Mouse (Mus musculus) layer of hippocampus, adult 2 months (tissue): ENCODE data around the gene Ffar2. TPM values are rescaled to one million over a fixed set of nuclear protein-coding genes. Genes with fewer than 3 reads are reported as not detected.

Experiments
- DNase-seq, 2 experiments: peaks; one replicate each; pipeline ENCODE4 v3.0.0; 2022; ENCODE audit warnings: low spot score in 2 of 2
- H3K27ac ChIP-seq: fragments of 200-600 bp; 2 replicates; pipeline ENCODE4 v1.8.1; 2022
- H3K4me3 ChIP-seq: fragments of 200-600 bp; 2 replicates; pipeline ENCODE4 v1.8.1; 2022; ENCODE audit warnings: mild to moderate bottlenecking
- CTCF ChIP-seq: fragments of 200-600 bp; conservative IDR thresholded peaks from 2 replicates; pipeline ENCODE4 v1.8.1; 2022; ENCODE audit warnings: antibody characterized with exemption, mild to moderate bottlenecking, moderate library complexity
- total RNA-seq, 2 experiments: library from RNA; stranded (reverse); gene quantifications; 2 replicates each; pipeline ENCODE4 v1.2.3; 2021

The Ffar2 gene
- total RNA-seq, 2 experiments from 2014 or later: not detected

GRCm38 (mm10) chr7:30811757-30812290 is 11.8 kb downstream of the Ffar2 start:
- DNase-seq: peak in 1 of 2 experiments; percentile 12
- Histone ChIP-seq H3K4me3 (no peak overlapping the region), H3K27ac (no peak overlapping the region)
- no peak for TF ChIP-seq CTCF

- H3K27ac ChIP-seq: no peak overlapping the region
- TF ChIP-seq CTCF: peak; percentile 58
- no peak for DNase-seq
- H3K4me3 ChIP-seq: no peak overlapping the region
These were observed 13.3 kb downstream of the Ffar2 start for GRCm38 (mm10) chr7:30810319-30810718.

DNA sequence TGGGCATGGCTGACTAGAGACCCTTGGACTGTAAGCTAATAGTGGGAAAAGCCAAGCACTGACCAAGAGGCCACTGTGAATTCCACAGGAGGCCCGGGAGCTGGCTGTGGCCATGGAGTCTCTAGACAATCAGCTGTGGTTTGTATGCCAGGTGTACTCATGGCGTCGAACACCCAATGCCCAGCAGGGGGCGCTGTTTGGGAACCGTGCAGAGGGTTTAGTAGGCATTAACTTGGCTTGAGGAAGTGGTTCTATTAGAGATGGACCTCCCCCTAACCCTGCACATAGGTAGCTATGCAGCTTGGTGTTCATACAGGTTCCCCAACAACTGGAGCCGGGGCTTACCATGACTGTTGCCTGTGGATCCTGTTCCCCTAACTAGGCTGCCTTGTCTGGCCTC is 17.7 kb downstream of the Ffar2 start:
- DNase-seq: no peak
- peak; percentile 67 for TF ChIP-seq CTCF
- Histone ChIP-seq H3K27ac (no peak overlapping the region), H3K4me3 (no peak overlapping the region)

GRCm38 (mm10) chr7:30804026-30804715 is 19.4 kb downstream of the Ffar2 start:
- H3K27ac ChIP-seq: no peak overlapping the region
- no peak for TF ChIP-seq CTCF
- no peak for DNase-seq
- H3K4me3 ChIP-seq: no peak overlapping the region

GRCm38 (mm10) chr7:30803256-30803655 is 20.3 kb downstream of the Ffar2 start:
- H3K27ac ChIP-seq: no peak overlapping the region
- H3K4me3 ChIP-seq: no peak overlapping the region
- DNase-seq: no peak
- TF ChIP-seq CTCF: no peak

- no peak for DNase-seq
- TF ChIP-seq CTCF: peak; percentile 35
- H3K27ac ChIP-seq: no peak overlapping the region
- H3K4me3 ChIP-seq: no peak overlapping the region
These were observed 22.9 kb downstream of the Ffar2 start for GRCm38 (mm10) chr7:30800653-30801052.

GRCm38 (mm10) chr7:30796790-30797189 is 26.8 kb downstream of the Ffar2 start:
- Histone ChIP-seq H3K27ac (no peak overlapping the region), H3K4me3 (no peak overlapping the region)
- peak; percentile 28 to 51 for DNase-seq
- no peak for TF ChIP-seq CTCF

GRCm38 (mm10) chr7:30794921-30795320 is 28.7 kb downstream of the Ffar2 start:
- TF ChIP-seq CTCF: no peak
- no peak for DNase-seq
- Histone ChIP-seq H3K27ac (no peak overlapping the region), H3K4me3 (no peak overlapping the region)

DNA sequence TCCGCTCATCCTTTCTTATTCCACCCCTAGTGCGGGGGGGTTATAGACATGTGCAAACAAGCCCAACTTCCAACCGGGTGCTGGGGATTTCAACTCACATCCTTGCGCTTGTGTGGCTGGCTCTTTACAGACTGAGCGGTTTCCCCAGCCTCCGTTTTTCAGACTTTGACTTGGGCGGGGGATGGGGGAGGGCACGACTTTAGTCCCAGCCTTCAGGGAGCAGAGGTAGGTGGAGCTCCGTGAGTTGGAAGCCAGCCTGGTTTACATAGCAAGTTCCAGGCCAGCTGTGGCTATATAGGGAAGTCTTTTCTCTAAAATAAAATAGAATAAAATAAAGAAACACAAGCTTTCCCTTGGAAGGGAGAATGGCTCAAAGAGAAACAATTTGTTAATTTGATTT is 31.7 kb downstream of the Ffar2 start:
- H3K27ac ChIP-seq: no peak overlapping the region
- no peak for TF ChIP-seq CTCF
- H3K4me3 ChIP-seq: no peak overlapping the region
- no peak for DNase-seq

DNA sequence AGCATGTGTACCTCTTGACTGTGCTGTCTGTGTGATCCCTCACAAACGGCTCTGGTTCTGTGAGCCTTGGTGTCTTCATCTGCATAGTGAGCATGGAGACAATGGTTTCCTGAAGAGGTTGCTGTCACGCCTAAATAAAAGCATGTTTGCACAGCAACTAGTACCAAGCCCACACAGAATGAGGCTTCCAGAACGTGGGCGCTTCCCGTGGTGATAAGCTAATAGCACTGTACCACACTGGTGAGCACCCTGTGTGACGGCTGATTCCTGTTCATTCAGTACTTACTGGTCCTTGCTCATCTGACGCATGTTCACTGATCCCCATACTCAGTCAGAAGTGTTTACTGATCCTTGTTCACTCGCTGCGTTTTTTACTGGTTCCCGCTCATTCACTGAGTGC is 33.4 kb downstream of the Ffar2 start:
- DNase-seq: peak; percentile 20 to 23
- no peak overlapping the region for H3K27ac ChIP-seq
- no peak for TF ChIP-seq CTCF
- H3K4me3 ChIP-seq: no peak overlapping the region

GRCm38 (mm10) chr7:30787377-30788022 is 36.1 kb downstream of the Ffar2 start, which contains the start of gene Krtdap:
Gene Krtdap, plus strand, starts transcription at chr7:30787896.
- Histone ChIP-seq H3K27ac (no peak within 1 kb of the TSS), H3K4me3 (no peak within 1 kb of the TSS)
- no peak for TF ChIP-seq CTCF
- DNase-seq: no peak

DNA sequence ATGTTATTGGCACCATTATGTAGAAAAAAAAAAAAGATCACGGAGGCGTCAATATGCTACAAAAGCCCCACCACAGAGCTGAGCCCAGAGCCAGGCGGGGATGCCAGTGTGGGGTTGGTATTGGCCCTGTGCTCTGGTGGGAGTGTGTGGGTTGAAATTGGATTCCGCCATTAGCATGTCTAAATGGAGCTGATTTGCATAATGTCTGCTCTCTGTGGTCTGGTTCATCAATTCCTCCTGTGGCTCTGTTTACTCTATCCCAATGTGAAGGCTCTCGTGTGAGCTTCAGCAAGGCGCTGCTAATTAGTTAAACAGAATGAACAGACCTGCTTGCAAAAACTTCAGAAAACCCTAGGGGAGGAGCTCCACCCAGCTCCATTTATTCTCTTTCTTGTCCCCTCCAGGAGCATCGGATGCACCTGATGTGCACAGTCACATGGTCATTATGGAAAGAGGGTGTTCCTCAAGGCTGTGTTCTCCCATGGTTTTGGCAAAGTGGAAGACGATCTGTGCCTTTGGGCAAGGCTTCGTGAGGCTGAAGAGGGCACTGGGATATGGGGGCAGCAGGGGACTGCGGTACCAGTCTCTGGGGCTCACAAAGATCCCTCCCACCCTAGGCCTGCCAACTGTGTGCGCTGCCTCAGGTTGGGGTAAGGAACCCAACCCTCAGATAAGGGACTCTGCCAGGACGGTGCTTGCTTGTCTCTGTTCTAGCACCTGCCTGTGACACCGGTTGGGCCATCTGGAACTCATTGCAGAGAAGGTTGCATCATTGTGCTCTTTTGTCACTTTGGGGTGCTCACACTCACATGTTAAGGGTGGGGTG is 37.6 kb downstream of the Ffar2 start:
- peak; percentile 55 to 77 for DNase-seq
- H3K27ac ChIP-seq: no peak overlapping the region

DNA sequence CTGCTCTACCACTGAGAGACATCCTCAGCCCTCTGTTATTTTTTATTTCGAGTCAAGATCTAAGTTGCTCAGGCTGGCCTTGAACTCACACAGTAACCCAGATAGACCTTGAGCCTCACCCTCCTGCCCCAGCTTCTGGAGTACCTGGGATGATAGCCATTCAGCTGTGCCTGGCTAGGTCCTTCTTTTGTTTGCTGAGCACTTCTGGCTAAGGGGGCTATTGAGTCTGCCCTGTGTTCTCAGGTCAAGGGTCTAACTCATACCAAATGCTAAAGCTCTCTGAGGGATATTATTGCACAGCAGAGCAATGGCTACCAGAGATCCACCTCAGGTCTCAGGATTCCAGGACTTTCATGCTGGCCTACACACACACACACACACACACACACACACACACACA is 38.4 kb downstream of the Ffar2 start:
- no peak overlapping the region for H3K4me3 ChIP-seq
- H3K27ac ChIP-seq: no peak overlapping the region
- DNase-seq: no peak
- TF ChIP-seq CTCF: no peak

More for the DNA sequence above, 37.6 kb downstream of the Ffar2 start:
- H3K4me3 ChIP-seq: no peak overlapping the region
- no peak for TF ChIP-seq CTCF
